Mouse (Mus musculus) ES-Bruce4 (cell line): ENCODE data around the gene Oaz3. TPM values are rescaled to one million over a fixed set of nuclear protein-coding genes. Genes with fewer than 3 reads are reported as not detected.
A peak's percentile ranks its signal among the peaks of the same experiment; 100 is the strongest.

Experiments
- H3K27ac ChIP-seq: 2 replicates; pipeline ENCODE4 v1.5.1; 2012; ENCODE audit warnings: low read length, inconsistent platforms; ENCODE audit not compliant: insufficient read depth
- H3K27me3 ChIP-seq: 2 replicates; pipeline ENCODE4 v1.6.1; 2012; ENCODE audit warnings: mild to moderate bottlenecking, low read length, inconsistent platforms; ENCODE audit not compliant: control insufficient read depth, poor library complexity, insufficient read depth, severe bottlenecking
- H3K36me3 ChIP-seq: 2 replicates; pipeline ENCODE4 v1.6.1; 2012; ENCODE audit warnings: inconsistent platforms, mild to moderate bottlenecking, low read length, moderate library complexity; ENCODE audit not compliant: control insufficient read depth, poor library complexity, insufficient read depth, severe bottlenecking
- H3K4me1 ChIP-seq: one replicate; pipeline ENCODE4 v1.8.1; 2011; ENCODE audit warnings: low read length; ENCODE audit not compliant: control insufficient read depth, insufficient read depth
- H3K4me3 ChIP-seq: 2 replicates; pipeline ENCODE4 v1.5.1; 2011; ENCODE audit warnings: low read depth, mild to moderate bottlenecking, low read length
- H3K9ac ChIP-seq: 2 replicates; pipeline ENCODE4 v1.6.1; 2012; ENCODE audit warnings: low read depth, mild to moderate bottlenecking, inconsistent platforms; ENCODE audit not compliant: poor library complexity, severe bottlenecking
- H3K9me3 ChIP-seq: replicated peaks from 2 replicates; pipeline ENCODE4 v1.6.1; 2012; ENCODE audit warnings: mild to moderate bottlenecking, low read length, inconsistent platforms; ENCODE audit not compliant: control insufficient read depth, poor library complexity, insufficient read depth, severe bottlenecking
- CTCF ChIP-seq: IDR thresholded peaks from one replicate; pipeline ENCODE4 v1.8.1; 2011; ENCODE audit warnings: low read depth, low read length
- EP300 ChIP-seq: IDR thresholded peaks from 2 replicates; pipeline ENCODE4 v1.6.1; 2011; ENCODE audit warnings: low read depth, low read length; ENCODE audit not compliant: insufficient read depth
- POLR2A ChIP-seq: IDR thresholded peaks from one replicate; pipeline ENCODE4 v1.8.1; 2011; ENCODE audit warnings: low read length; ENCODE audit not compliant: insufficient read depth
- polyA plus RNA-seq: library from polyadenylated mRNA; stranded (reverse); fragments of >200 nt; gene quantifications from 2 replicates; pipeline ENCODE4 v1.2.4, GENCODE M21; 2011; ENCODE audit warnings: low read depth; ENCODE audit not compliant: missing spikeins, insufficient read depth, insufficient read length

Oaz3 gene
- polyA plus RNA-seq, 1 experiment, result 0.91 TPM

GRCm38 (mm10) chr3:94463926-94464578, 20.3 kb upstream of the Oaz3 start:
- TF ChIP-seq POLR2A (no peak), EP300 (no peak)
- no peak overlapping the region for H3K27ac ChIP-seq

GRCm38 (mm10) chr3:94459834-94460233, 16.1 kb upstream of the Oaz3 start:
- TF ChIP-seq POLR2A (no peak), CTCF (no peak), EP300 (no peak)
- no peak overlapping the region for H3K4me3 ChIP-seq

More at GRCm38 (mm10) chr3:94463926-94464578, 20.3 kb upstream of the Oaz3 start:
- Histone ChIP-seq H3K4me3 (no peak overlapping the region), H3K9me3 (no peaks in the 10 kb centered on the region), H3K9ac (no peak overlapping the region), H3K4me1 (no peaks in the 10 kb centered on the region), H3K27me3 (no peaks in the 10 kb centered on the region), H3K36me3 (no peaks in the 10 kb centered on the region)

GRCm38 (mm10) chr3:94457055-94457454, 13.3 kb upstream of the Oaz3 start:
- H3K36me3 ChIP-seq, result no peaks in the 10 kb centered on the region
- no peak overlapping the region for H3K9ac ChIP-seq
- no peaks in the 10 kb centered on the region; the same call in 1 of the 2 replicates for H3K9me3 ChIP-seq
- H3K27ac ChIP-seq, result no peak overlapping the region
- TF ChIP-seq POLR2A (no peak), CTCF (no peak), EP300 (no peak)
- H3K4me1 ChIP-seq, result no peaks in the 10 kb centered on the region
- H3K27me3 ChIP-seq, result no peaks in the 10 kb centered on the region
- no peak overlapping the region for H3K4me3 ChIP-seq

More at GRCm38 (mm10) chr3:94459834-94460233, 16.1 kb upstream of the Oaz3 start:
- Histone ChIP-seq H3K4me1 (no peaks in the 10 kb centered on the region), H3K27me3 (no peaks in the 10 kb centered on the region), H3K27ac (no peak overlapping the region), H3K9me3 (no peaks in the 10 kb centered on the region; the same call in 1 of the 2 replicates), H3K36me3 (no peaks in the 10 kb centered on the region), H3K9ac (no peak overlapping the region)

- Histone ChIP-seq H3K27ac (no peak overlapping the region), H3K4me3 (no peak overlapping the region; the same call in 1 of the 2 replicates), H3K36me3 (no peaks in the 10 kb centered on the region), H3K27me3 (no peaks in the 10 kb centered on the region), H3K4me1 (no peaks in the 10 kb centered on the region), H3K9me3 (no peaks in the 10 kb centered on the region; the same call in 1 of the 2 replicates), H3K9ac (no peak overlapping the region)
- TF ChIP-seq POLR2A (no peak), EP300 (no peak), CTCF (peak; percentile 67)
These were observed 12.8 kb upstream of the Oaz3 start for GRCm38 (mm10) chr3:94456529-94457000.

GRCm38 (mm10) chr3:94449377-94449776, 5.7 kb upstream of the Oaz3 start:
- Histone ChIP-seq H3K27me3 (no peaks in the 10 kb centered on the region), H3K27ac (no peak overlapping the region), H3K36me3 (peaks cover 25% of the 10 kb centered on the region), H3K4me3 (no peak overlapping the region), H3K9me3 (no peaks in the 10 kb centered on the region), H3K9ac (no peak overlapping the region), H3K4me1 (no peaks in the 10 kb centered on the region)
- no peak for TF ChIP-seq CTCF
- TF ChIP-seq POLR2A, result no peak
- no peak for TF ChIP-seq EP300

GRCm38 (mm10) chr3:94442951-94443596, 641 bp downstream of the Oaz3 start, which contains the start of gene Mrpl9:
Gene Mrpl9, plus strand, starts transcription at chr3:94443318.
- Histone ChIP-seq H3K9ac (peak within 1 kb of the TSS; percentile 78), H3K36me3 (peaks cover 20% of the 10 kb centered on the region), H3K4me3 (peak within 1 kb of the TSS; percentile 93), H3K4me1 (no peaks in the 10 kb centered on the region), H3K27ac (no peak within 1 kb of the TSS), H3K9me3 (no peaks in the 10 kb centered on the region), H3K27me3 (peaks cover 1% of the 10 kb centered on the region; the same call in 1 of the 2 replicates)
- TF ChIP-seq POLR2A (peak; percentile 66), CTCF (no peak)
